Mouse (Mus musculus) layer of hippocampus, adult 2 months (tissue): ENCODE measurements around the gene Akap6. TPM values are rescaled to one million over a fixed set of nuclear protein-coding genes. Genes with fewer than 3 reads are reported as not detected.
"Not testable (repeated sequence)": the region's sequence is repeated elsewhere in the genome, so short reads cannot be mapped to it uniquely, and the experiment has no call there.

Source experiments
- DNase-seq, 2 experiments: peaks; one replicate each; pipeline ENCODE4 v3.0.0; 2022; ENCODE audit warnings: low spot score in 2 of 2
- H3K27ac ChIP-seq: fragments of 200-600 bp; 2 replicates; pipeline ENCODE4 v1.8.1; 2022
- H3K4me3 ChIP-seq: fragments of 200-600 bp; 2 replicates; pipeline ENCODE4 v1.8.1; 2022; ENCODE audit warnings: mild to moderate bottlenecking
- CTCF ChIP-seq: fragments of 200-600 bp; conservative IDR thresholded peaks from 2 replicates; pipeline ENCODE4 v1.8.1; 2022; ENCODE audit warnings: antibody characterized with exemption, mild to moderate bottlenecking, moderate library complexity
- total RNA-seq, 2 experiments: library from RNA; stranded (reverse); gene quantifications; 2 replicates each; pipeline ENCODE4 v1.2.3; 2021

Akap6 gene
- total RNA-seq, 2 experiments from 2014 or later, result 130 to 135 TPM

DNA sequence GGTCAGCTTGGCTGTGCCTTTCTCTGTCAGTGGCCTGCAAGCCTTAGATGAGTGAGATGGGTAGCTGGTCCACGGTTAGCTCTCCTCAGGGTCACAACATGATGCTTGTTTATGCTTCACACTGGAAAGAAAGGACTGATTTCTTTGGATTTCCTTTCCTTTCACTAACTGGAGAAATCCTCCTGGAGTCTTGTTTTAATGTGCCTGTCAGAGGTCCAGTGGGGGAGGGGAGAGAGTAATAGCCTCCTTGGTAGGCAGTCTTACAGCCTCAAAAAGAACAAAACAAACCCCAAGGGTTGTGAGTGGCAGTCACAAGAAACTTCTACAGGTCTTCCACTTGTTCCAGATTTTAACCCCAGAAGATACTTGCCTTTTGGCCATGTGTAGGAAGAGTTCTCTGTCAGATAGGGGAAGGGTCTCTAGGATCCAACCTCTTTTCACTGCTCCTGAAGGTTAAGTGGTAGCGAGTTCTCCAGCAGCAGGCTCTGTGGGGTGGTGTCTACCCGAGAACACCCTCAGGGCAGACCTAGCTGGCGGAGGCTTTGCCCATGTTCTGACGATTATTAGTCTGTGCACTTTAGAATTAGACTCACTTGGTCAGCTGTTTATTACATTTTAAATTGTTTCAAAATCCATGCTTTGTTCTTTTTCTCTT, 780 bp upstream of the Akap6 start:
- H3K27ac ChIP-seq, result peak overlapping the region; percentile 96
- H3K4me3 ChIP-seq, result peak overlapping the region; percentile 77
- TF ChIP-seq CTCF, result no peak
- DNase-seq, result no peak

DNA sequence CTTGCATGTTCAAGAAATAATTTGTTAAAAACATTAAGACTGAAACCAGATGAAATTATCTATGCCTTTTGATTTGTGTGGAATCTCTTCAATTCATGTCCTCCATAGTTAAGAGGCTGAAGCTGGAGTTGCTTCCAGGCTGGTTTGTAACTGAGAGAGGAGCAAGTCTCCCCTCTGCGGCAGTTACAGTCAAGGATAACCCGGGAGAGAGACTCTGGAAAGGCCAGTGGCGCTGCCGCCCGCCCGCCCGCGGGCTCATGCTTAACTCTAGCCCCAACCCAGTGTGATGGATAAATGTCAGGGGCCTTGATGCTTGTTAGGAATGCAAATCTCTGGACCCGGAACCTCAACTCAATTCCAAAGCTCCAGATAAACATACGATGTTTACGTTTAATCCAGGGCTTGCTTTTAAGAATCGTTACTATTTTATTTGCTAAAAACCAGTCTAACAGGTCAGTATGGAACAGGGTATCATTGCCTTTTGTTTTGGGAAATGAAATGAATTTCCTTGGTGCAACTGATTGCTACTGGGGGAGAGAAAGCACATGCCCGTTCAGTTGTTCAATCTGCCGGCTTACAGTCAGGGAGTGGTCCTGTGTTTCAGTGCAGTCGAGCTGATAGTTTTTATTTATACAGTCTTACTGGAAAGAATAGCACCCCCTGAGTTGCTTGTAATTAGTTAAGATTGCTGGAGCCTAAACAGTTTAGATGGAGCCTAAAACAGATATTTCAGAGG, 946 bp downstream of the Akap6 start:
- no peak for TF ChIP-seq CTCF
- no peak for DNase-seq
- peak overlapping the region; percentile 96 for H3K27ac ChIP-seq
- peak overlapping the region; percentile 77 for H3K4me3 ChIP-seq

DNA sequence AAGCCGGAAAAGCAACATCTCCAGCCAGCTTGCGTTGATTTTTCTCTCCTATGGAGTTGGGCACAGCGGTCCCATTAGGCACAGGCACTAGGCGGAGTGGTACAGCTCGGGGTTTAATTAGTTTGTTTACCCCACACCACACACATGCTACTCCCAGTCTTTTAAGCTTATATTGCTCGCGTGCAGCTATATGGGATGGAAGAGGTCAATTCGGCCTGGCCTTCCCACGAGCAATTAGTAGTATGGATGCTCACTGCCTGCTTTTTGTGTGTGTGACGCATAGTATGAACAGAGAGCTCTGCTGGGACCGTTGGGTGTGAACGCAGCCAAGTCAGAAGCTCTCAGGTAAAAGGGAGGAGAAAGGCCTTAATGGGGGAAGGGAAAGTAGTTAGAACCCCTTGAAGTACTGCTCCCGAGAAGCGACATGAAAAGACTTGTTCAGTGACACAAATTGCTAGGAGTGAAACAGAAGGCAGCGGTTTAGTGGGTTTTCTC, 1.6 kb downstream of the Akap6 start:
- Histone ChIP-seq H3K27ac (peak overlapping the region; percentile 96), H3K4me3 (peak overlapping the region; percentile 77)
- no peak for TF ChIP-seq CTCF
- DNase-seq, result peak in 1 of 2 experiments; percentile 32

DNA sequence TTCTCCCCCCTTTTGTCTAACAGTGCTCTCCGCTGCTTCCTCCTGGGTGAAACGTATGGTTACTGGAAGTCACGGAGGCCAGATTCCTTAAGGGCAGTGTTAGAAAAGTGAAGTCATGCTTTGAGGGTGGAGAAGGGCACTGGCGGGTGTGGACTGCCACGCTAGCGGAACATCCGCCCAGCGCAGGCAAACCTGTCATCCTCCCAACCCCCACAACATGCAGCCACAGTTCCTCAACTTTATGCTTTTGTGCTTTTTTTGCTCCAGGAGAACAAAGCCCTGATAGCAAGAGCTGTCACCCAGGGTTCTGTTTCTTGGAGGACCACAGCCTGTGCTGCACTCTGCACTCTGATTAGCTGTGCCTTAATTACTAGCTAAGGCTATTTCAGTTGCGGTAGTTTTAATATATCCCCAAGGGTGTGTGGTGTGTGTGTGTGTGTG, 2.0 kb downstream of the Akap6 start:
- H3K4me3 ChIP-seq, result peak overlapping the region; percentile 77
- H3K27ac ChIP-seq, result peak overlapping the region; percentile 96
- no peak for TF ChIP-seq CTCF
- DNase-seq, result no peak

DNA sequence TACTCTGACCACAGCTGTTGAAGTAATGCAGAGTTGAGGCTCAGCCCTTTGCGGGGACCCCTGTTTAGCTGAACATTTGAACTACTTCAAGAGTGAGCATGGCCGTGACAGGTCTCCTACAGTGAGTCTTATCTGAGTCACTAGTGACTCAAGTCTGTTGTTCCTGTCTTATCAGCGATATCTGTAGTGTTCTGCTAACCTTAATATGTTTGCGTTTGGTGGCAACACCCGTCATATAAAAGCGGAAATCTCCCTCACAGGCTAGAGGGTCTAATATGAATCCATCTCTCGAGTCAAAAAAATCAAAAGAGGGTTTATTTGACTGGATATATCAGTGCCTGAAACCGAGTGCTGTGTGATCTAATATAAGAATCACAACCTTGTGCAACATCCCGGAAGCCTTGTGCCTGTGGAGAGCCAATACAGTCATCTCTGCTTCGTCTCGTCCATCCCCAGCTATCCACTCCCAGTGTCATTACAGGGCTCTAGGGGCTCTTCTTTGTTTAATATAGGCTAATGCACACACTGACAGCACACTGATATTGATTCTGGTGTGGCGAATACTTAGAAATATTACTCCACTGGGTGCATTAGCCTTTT, 3.3 kb downstream of the Akap6 start:
- TF ChIP-seq CTCF, result no peak
- no peak overlapping the region; the same call in 1 of the 2 replicates for H3K4me3 ChIP-seq
- H3K27ac ChIP-seq, result no peak overlapping the region
- no peak for DNase-seq

DNA sequence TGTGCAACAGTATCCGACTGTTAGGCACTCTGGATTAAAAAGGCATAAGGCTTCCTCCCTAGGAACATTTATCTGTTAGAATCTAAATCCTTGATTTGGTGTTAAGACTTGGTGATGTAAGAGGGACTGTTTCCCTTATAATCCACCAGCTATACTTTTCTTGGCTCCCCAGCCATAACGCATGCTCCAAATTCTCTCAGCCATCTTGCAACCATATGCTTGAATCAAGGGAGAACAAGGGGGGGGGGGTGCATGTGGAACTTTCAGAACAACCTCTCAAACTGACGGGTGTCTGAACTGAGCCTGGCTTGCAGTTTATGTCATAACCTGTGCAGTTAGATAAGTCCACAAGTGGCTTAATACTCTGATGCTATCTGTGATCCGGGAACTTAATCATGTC, 4.9 kb downstream of the Akap6 start:
- no peak overlapping the region for H3K27ac ChIP-seq
- no peak overlapping the region for H3K4me3 ChIP-seq
- no peak for DNase-seq
- no peak for TF ChIP-seq CTCF

DNA sequence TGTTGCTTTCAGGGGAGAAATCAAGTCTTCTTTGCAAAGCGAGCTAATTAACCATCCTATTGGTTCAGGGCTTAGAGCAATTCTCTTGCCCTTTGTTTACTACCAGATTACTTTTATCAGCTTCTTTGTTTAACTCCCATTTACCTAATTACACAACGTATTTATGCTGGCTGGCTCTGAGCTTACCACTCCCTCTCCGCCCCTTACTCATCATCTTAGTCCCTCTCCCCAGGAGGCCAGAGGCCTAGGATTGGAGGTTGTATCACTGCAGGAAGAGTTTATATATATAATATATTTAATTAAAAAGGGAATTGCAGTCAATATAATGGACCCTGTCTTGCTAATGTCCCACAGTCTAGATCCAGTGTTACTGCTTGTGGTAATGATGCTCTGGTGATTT, 5.6 kb downstream of the Akap6 start:
- DNase-seq, result no peak
- Histone ChIP-seq H3K4me3 (no peak overlapping the region), H3K27ac (no peak overlapping the region)
- TF ChIP-seq CTCF, result no peak

DNA sequence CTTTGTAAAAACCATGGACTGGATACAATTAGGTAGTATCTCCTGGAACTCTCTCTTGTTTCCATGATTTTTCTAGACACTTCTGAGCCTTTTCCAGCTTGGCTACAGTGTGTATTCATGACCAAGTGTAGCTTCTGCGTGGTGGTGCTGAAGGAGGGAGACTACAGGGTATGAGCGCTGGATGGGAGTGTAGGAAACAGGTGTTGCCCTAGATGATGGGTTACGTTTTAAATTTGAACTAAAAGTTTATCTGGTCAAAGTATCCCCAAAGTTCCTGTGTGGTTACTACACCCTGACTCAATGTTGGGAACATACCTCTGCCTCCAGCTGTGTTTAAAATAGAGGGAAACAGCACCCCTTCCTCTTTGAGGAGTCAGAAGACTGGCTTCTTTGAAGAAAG, 12.2 kb downstream of the Akap6 start:
- Histone ChIP-seq H3K4me3 (no peak overlapping the region), H3K27ac (no peak overlapping the region)
- no peak for DNase-seq
- no peak for TF ChIP-seq CTCF

DNA sequence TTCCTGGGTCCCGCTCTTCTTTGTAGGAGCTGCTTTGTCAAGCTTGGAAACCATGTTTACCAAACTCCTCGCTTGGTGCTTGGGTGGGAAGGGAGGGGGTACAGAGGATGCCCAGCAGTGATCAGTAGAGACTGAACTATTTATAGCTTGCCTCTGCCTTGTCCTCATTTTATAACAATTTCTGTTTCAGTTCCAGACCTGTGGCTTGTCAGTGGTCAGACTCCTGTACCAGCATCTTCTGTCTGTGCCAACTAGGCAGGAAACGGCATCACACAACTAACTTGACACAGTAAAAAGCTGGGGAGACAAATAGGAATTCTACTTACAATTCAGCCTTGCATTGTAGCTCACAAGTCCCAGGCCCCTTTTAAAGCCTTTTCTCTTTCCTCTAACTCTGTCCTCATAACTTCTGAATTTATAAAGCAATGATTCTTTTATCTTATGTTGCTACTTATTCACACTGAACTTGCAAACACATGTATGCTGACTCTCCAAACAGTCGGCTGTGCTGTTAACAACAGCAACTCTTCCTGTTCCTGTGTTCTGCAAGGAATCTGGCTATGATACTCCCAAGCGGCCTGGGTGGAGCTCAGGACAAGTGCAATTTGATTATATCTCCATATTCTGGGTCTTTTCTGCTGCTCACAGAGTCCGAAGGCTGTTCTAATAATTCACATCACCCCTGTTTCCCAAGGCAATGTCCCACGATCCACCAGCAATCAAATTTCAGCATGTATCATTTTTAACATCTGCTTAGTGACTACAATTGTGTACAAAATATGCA, 12.9 kb downstream of the Akap6 start:
- Histone ChIP-seq H3K27ac (no peak overlapping the region), H3K4me3 (no peak overlapping the region)
- TF ChIP-seq CTCF, result no peak
- DNase-seq, result no peak

DNA sequence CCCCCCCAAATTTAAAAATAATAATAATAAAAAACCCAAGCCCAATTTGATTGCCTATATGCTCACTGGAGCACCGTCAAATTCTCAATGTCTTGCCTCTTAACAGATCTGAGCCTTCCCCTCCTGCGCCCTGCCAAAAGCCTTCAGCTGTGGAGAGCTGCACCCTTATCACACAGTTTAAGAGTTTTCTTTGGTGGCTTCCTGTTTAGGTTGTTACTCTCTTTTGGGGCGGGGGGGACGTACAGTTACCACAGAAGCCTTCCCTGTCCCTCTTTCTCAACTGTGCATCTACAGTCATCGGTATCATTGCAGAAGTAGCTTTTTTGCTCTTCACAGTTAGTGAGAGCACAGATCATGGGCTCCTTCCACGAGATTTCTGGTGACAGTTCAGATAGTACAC, 19.2 kb downstream of the Akap6 start:
- TF ChIP-seq CTCF, result no peak
- DNase-seq, result no peak
- H3K27ac ChIP-seq, result no peak overlapping the region

DNA sequence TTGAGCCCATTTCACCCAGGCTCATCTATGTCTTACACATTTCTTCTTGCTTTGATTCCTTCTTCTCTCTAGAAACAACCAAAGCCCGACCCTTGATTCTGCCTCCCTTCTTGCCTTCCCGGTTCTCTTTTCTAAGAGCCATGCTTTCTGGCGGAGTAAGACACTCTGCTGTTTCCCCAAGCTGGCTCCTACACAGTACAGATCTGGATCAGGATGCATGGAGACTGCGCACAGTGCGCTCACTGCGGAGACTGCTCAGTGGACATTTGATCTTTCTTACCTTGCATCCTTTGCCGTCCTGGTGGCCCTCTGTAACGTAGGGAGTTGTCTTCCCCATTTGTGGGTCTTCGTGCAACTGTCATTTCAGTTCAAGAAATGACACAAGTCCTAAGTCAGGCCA, 20.0 kb downstream of the Akap6 start:
- no peak for TF ChIP-seq CTCF
- DNase-seq, result no peak
- Histone ChIP-seq H3K27ac (no peak overlapping the region), H3K4me3 (no peak overlapping the region)

More for the DNA sequence above, 19.2 kb downstream of the Akap6 start:
- H3K4me3 ChIP-seq, result no peak overlapping the region

DNA sequence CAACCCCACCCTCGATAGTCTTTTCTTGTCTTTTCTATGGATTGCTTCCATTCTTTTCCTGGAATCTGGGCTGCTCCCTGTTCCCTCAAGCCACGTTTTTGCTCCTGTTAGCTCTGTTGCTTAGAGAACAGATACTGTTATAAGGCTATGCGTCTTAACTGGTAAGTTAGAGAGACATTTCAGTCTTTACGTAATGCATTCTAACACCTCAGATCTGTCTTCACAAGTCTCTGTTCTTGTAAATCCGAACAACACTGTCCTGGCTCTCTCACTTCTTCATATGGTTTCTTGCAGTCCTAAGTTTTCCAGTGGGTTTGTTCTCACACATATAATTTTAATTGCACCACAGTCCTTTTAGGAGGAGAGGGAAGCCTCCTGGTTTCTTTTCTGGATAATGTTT, 20.5 kb downstream of the Akap6 start:
- no peak overlapping the region for H3K4me3 ChIP-seq
- TF ChIP-seq CTCF, result no peak
- no peak for DNase-seq
- H3K27ac ChIP-seq, result no peak overlapping the region

DNA sequence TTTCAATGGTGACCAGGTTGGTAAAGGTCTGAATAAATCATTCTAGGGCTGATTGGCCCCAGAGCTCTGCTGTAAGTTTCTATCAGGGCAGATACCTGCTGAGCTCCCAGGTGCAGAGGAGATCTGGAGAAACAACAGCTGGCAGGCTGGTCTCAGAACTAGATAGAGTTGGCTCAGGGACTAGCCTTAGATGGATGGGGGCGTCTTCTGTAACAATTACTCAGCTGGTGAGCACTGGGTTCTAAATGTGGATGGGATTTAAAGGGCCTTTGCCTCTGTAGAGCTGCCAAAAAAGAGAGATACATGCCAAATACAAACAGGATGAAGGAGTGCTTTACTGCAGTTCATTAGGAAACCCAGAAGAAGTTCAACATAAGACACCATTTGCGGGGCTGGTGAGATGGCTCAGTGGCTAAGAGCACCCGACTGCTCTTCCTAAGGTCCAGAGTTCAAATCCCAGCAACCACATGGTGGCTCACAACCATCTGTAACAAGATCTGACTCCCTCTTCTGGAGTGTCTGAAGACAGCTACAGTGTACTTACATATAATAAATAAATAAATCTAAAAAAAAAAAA, 24.9 kb downstream of the Akap6 start:
- not testable (repeated sequence) for DNase-seq, H3K4me3 ChIP-seq

More for the DNA sequence above, 24.9 kb downstream of the Akap6 start:
- H3K27ac ChIP-seq, result not testable (repeated sequence)
